Mouse (Mus musculus) adrenal gland, adult 18-20 months (tissue): ENCODE results near the gene Ppfia4. TPM values are rescaled to one million over a fixed set of nuclear protein-coding genes. Genes with fewer than 3 reads are reported as not detected.

Source experiments
- DNase-seq, 2 experiments: peaks; one replicate each; pipeline ENCODE4 v3.0.0; 2021 to 2022; ENCODE audit warnings: low spot score in 2 of 2
- long read RNA-seq, 2 experiments: library from polyadenylated mRNA; stranded (forward); transcript quantifications; one replicate each; pipeline ENCODE4 v2.0.0; 2021
- total RNA-seq, 2 experiments: library from RNA; stranded (reverse); gene quantifications; 1 replicate in 1 of 2; 2 replicates in 1 of 2; pipeline ENCODE4 v1.2.3; 2021

Ppfia4 gene
- 1 to 10 TPM; 1.4 TPM for total RNA-seq
- long read RNA-seq, experiment 1, partial matches to known transcripts, result 0 of 1 reads
- long read RNA-seq, experiment 1, other reads (novel, unspliced or antisense), result 1 of 1 reads
- long read RNA-seq, experiment 2, partial matches to known transcripts, result 1 of 2 reads
- long read RNA-seq, experiment 2, other reads (novel, unspliced or antisense), result 1 of 2 reads

DNA sequence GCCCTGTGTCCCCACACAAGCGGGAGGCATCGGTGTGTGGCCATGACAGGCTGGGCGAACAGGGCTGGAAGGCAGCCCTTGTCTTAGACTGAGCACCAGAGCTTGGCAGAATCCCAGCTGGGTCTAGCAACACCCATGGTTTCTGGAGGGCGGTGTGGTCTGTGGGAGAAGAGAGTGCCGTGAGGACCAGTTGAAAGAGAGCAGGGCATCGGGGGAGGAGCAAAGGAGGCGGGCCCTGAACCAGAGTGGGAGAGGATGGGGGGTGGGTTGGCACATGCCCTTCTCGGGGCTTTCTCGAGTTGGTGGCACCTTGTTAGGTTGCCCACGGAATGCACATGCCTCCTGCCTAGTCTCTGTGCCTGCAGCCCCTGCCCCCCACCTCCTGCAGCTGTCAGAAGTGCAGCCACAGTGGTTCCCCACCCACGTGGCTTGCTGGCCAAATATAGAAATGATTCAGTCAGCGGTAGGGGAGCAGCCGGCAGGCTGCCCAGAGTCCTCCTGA is at the start of gene Ppfia4:
TSS of gene Ppfia4 (minus strand) at position 159 of the 502 bp plus-strand sequence.
- DNase-seq, result no peak

GRCm38 (mm10) chr1:134381795-134382625 is 49.3 kb upstream of the Ppfia4 start:
- DNase-seq, result no peak

DNA sequence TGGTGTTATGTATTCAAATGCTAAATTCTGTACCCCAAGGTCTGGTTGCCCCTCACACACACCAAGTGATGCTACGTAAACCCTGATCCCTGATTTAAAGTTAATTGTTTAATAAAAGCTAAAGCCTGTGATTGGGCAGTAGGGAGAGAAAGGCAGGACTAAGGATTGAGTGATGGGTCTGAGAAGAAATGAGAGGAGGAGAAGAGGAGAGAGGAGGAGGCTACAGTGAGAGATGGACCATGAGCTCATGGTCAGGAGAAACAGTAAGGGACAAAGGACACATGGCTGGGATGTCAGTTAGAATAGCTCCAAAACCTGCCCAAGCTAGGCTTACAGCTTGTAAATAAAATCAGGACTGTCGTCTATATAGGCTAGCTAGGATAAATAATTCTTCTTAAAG is 48.3 kb upstream of the Ppfia4 start:
- no peak for DNase-seq

- DNase-seq, result no peak
These were observed 41.4 kb upstream of the Ppfia4 start for GRCm38 (mm10) chr1:134374124-134374523.

GRCm38 (mm10) chr1:134368777-134369337 is 36.1 kb upstream of the Ppfia4 start:
- peak; percentile 57 to 68 for DNase-seq

- no peak for DNase-seq
These were observed 32.8 kb upstream of the Ppfia4 start for GRCm38 (mm10) chr1:134365491-134365890.

GRCm38 (mm10) chr1:134363194-134363593 is 30.5 kb upstream of the Ppfia4 start:
- DNase-seq, result no peak

GRCm38 (mm10) chr1:134361857-134362212 is 29.1 kb upstream of the Ppfia4 start, which contains the start of gene Tmem183a:
Gene Tmem183a (minus strand): TSS chr1:134361979.
- peak; percentile 97 to 98 for DNase-seq

DNA sequence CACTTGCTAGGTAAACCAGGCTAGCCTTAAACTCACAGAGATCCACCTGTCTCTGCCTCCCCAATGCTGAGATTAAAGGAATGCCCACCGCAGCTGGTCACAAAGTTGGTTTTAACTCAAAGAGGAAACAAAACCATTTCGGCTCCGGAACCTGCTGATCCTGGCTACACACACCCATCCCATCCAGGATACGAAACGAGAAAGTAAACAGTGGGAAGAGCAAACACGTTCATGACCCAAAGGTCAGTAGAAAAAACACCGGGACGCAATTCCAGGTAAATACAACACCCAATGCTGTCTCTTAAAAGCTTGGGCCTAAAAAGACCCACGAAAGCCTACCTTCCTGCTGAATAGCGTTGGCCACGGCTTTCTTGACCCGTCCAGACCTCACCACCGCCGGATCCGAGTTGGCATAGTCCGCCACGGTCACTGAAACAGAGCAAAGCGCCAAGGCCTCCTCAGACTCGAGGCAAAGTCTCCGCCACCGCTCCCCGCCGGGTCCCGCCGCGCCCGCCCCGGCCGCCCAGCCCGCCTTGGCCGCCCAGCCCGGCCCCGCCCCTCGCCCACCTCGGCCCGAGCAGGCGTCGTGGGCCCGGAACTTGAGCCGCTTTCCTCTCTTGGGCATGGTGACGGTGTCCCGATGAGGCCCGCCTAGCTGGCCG is 28.6 kb upstream of the Ppfia4 start:
- no peak for DNase-seq

DNA sequence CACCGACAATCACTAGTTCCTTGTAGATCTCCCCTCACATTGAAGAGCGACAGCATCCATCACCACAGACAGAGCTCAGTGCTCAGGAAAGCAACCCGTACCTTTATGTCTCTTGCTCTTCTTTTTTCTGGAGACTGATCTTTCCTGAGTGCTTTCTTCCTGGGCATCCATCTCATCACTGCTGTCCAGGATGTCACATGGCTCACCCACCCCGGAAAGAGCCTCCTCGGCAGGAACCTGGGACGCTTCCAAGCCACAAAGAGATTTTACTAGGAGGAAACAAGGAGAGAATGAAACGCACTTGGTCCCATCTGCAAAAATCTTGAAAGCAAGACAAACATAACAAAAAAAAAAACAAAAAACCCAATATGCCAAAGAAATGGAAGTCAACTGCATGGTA is 27.9 kb upstream of the Ppfia4 start:
- no peak for DNase-seq

- DNase-seq, result no peak
These were observed 24.7 kb upstream of the Ppfia4 start for GRCm38 (mm10) chr1:134357461-134357860.

DNA sequence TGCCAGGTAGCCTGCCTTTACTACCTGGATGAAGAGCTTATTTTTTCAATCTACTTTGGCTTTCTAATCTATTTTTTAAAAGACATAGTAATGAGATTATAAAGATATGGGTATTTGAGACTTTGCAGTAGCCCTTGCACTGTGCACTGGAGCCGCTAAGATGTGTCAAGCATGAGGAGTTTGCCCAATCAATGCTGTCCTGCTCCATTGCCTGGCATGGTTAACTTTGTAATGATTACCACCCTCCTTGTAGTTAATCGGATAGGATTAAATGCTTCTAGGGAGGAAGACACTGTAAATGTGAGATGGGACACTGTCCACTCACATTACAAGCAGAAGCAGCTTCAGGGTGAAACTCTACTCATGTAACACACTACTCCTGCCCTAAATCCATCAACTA is 20.6 kb upstream of the Ppfia4 start:
- DNase-seq, result no peak

- no peak for DNase-seq
These were observed 15.1 kb upstream of the Ppfia4 start for GRCm38 (mm10) chr1:134347791-134348190.

GRCm38 (mm10) chr1:134345075-134345474 is 12.3 kb upstream of the Ppfia4 start:
- no peak for DNase-seq

DNA sequence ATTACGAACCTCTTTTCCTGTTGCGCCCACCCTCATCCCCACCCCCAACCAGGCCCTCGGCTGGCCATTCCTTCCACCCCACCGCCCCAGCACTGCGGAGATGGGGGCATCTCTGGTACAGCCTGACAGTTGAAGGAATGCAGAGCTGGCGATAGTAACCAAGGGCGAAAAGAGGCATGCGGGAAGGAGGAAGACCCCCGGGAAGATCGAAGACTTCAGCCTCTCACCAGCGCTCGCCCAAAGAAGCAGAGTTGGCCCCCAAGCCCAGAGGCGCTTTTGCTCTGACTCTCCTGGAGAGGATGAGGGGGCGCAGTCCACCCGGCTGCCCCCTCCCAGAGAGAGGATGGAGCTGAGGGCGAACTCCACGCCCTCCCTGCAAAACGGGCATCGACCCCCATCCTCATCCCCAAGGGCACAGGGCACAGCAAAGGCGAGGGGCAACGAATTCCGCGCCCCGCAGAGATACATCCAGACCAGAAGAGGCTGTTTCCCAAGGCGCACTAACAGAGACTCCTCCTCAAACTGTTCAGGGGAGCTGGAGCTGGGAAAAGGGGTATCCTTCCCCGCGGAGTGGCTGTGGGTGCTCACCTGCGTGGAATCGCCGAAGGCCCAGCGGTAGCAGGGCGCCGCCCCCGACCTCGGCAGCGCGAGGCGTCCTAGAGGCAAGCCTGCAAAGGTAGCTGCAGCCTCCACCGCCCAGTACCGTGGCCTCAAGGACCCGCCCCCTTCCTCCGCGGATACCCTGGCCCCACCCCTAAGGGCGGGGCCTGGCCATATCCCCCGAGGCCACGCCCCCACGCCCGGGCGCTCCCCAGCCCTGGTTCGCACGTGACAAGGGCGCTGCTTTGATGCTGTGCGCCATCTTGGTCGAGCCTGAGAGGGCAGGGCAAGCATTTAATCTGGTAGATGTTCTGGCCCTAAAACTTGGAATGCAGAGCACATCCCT is 11.6 kb upstream of the Ppfia4 start:
- DNase-seq, result peak; percentile 37 to 53

GRCm38 (mm10) chr1:134343567-134343966 is 10.8 kb upstream of the Ppfia4 start:
- no peak for DNase-seq

GRCm38 (mm10) chr1:134342781-134343310 is 10.1 kb upstream of the Ppfia4 start:
- no peak for DNase-seq

DNA sequence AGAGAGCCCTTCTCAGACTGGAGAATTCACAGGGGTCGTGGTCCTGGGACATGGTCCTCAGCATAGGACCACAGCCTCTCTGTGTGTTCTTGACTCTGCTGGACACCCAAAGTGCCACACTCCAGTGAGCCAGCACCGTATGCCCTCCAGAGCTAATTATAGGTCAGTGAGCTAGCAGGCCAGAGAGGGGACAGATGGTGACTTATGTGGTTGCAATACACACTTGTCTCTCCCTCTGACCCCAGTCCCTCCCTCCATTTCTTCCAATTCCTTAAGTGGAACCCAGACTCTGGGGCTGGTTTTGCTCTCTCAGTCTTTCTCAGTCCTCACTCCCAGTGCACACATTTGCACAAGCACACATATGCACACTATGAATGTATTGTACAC is 9.5 kb upstream of the Ppfia4 start:
- no peak for DNase-seq

DNA sequence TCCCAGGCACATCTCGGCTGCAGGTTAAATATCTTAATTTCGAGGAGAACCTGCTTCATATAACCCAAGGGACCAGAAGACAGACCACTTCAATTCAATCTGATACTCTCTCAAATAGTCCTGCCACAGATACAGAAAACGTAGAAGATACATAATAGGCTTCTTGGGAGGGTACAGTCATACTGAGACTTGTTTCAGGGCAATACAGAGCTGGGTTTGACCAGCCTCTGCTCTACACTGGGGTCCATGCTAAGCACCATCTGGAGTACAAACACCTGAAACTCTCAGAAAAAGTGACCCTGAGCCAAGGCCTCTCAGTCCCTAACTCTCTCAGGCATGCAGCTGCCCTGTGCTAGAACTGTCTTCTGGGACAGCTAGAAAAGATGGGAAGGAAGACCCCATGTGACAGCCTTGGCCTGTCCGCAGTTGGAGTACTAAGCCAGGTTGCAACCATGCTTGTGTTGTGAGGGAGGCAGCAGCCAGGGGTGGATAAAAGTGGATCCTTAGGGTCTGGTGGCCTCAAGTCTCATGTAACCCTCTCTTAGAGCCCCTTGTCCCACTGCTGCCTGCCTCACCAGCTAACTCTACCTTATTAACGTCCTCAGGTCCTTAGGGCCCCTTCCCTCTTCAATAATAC is 9.0 kb upstream of the Ppfia4 start:
- DNase-seq, result no peak
